Mouse (Mus musculus) A20 (cell line): Measurements from ENCODE around the gene Cwh43.

ENCODE experiments used
- DNase-seq: peaks from one replicate; pipeline ENCODE4 v3.0.0-alpha.2; 2011; ENCODE audit warnings: low read depth, low spot score

Cwh43 gene

DNA sequence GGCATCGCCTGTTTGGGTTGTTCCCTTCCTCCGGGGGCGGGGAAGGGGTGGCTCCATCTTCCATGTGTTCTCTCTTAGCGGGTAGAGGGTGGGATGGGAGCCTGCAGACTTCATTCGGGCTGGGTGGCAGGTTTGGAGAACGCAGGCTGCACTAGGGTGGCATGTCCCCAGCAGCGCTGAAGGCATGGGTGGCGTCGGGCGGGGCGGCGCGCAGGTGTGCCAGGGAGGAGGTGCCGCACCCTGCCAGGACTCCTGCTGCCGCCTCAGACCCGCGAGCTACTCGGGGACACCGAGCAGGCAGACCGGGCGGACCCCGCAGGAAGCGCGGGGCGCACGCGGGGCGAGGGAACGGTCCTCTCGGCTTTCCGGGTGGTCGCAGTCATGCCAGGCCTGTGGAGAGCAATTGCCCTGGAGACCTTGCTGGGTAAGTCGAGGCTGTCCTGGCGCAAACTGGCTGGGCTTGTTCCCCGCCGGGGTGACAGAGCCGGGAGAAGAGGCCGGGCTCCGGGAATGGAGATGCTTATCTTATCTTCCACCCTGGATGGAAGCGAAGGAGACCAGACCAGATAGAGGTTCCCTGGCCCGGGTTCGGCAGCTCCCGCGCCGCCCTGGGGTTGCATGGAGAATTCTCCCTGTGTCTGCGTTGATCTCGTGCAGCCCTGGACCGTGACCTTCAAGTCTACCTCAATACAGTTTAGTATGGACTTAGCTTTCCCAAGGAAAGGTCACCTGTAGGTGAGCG, at the start of gene Cwh43:
TSS of gene Cwh43 (plus strand) at position 95 of the 742 bp plus-strand sequence.
- DNase-seq, result no peak

DNA sequence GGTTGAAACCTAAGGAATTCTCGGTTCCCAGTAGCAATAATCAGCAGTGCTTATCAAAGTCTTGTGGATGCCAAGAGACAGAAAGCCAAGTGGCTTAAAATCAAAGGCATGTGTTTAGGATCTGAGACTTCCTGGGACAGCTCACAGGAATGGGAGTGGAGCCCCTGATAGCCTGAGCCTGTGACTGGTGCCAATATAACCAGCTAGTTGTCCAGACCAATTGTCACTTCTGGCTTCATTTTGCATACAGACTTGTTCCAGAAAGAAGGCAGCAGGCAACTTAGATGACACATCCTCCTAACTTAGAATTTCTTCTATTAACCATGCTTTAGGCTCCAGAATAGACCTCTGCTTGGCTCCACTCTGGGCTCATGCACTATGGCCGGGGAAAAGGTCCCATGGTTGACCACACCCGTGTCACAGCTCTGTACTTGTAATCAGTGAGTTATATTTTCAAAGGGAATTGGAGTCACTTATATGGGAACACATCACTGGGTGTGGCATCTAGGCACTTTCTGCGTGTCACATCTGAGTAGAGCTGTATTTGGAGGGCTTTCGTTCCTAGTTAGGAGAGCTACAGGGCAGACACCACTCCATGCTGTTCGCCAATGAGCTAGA, 46.6 kb upstream of the Cwh43 start:
- DNase-seq, result no peak

DNA sequence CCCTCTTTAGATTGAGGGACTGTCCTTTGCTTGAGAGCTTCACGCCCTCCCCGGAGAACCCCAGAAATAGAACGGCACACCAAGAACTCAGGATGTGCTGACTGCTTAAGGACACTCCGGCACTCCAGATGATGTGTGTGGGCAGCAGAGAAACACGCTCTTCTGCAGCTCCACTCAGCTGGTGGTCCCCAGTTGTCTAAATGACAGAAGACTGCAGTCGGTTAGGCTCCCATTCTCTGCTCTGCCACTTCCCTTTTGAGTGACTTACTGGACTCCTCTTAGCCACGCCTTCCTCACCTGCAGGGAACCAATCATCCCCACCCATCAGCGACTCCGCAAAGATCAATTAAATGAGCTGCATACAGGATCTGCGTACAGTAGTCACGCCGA, 46.1 kb upstream of the Cwh43 start:
- DNase-seq, result no peak

DNA sequence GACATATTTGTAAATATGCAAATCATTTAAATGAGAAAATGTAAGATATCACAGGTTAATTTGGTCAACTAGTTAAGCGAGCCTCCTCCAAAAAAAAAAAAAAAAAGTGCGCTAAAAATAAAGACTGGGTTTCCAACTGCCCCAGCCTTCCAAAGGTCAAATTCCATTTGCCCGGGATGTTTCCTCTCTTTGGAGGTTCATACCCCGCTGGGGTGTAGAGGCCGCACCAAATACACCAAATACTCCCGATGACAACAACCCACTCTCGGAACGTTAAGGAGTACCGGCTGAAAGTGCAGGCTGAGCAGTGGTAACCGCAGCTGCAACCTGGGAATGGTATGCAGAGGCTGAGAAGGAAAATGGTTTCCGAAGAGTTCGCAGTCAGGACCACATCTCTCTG, 45.6 kb upstream of the Cwh43 start:
- DNase-seq, result no peak

DNA sequence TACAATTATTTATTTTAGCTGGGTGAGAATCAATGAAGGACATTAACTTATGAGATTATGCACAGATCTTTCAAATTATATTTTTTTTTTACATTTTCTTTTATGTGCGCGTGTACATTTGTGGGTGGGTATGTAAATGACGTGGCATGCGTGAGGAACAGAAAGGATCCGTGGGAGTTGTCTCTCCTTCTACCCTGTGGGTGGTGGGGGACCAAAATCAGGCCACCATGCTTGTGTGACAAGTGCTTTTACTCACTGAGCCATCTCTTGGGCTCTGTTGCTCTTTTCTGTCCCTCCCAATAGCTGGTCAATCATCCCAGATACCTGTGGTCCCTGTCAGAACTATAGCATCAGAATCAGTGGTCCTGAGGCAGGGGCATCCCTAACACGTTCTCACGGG, 43.5 kb upstream of the Cwh43 start:
- DNase-seq, result no peak

DNA sequence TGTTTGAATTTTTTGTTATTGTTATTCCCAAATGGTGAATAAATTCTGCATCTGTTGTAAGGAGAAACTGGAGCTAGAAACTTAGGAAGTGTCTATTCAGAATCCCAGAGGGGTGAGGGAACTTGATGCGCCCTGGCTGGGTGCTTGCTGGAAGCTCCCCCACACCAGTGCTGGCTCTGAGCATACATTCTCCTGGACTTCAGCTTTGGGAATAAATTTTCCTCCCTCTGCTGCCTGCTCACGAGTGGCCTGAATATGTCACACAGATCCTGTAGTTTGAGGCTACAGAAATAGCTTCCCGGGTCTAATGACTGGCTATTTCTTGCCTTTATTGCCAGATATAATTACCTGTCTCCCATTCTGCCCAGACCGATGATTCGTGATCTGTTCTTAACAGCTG, 43.1 kb upstream of the Cwh43 start:
- DNase-seq, result no peak

DNA sequence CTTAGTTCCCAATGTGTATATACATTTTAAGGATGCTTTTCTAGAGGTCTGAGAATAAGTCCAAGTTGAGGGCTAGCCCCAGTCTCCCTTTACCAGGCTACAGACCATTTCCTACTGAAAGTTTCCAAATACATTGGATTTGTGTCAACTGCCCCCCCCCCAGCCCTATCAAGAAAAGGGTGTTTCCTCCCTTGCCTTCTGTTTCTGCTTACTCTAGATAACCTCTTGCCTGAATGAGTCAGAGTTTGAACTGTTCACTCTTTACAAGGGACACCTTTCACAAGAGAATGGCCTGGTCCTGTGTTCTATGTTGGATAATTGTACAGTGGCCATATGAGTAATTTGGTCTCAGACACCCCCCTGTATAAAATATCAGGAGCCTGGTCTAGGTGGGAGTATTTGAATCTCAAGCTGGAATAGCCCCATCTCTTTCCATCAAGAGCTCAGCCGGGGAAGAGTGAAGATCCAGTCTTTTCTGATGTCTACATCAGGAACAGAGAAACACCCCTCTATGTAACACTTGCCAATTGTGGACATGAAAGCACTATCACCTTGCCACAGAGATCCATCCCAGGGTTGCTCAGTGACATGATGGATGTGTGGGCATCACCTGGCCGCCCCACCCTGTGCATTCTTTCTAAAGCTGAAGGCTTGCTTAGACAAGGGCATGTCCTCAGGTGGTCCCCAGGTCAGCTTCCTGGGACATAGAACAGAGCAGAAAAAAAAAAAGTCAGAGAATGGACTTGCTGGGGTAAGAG, 41.6 kb upstream of the Cwh43 start:
- no peak for DNase-seq

DNA sequence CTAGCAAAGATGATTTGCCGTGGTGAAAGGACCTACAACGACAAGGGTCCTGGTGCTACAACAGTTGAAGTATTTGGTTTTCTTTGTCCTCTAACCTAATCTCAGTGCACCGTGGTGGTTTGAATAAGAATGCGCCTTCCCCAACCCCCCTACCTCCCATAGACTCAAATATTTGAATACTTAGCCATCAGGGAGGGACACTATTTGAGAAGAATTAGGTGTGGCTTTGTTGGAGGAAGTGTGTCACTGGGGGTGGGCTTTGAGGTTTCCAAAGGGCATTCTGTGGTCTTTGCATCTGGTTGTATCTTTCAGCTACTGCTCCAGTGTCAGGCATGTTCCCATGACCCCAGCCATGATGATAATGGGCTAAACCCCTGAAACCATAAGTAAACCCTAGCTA, 38.0 kb upstream of the Cwh43 start:
- DNase-seq, result no peak

DNA sequence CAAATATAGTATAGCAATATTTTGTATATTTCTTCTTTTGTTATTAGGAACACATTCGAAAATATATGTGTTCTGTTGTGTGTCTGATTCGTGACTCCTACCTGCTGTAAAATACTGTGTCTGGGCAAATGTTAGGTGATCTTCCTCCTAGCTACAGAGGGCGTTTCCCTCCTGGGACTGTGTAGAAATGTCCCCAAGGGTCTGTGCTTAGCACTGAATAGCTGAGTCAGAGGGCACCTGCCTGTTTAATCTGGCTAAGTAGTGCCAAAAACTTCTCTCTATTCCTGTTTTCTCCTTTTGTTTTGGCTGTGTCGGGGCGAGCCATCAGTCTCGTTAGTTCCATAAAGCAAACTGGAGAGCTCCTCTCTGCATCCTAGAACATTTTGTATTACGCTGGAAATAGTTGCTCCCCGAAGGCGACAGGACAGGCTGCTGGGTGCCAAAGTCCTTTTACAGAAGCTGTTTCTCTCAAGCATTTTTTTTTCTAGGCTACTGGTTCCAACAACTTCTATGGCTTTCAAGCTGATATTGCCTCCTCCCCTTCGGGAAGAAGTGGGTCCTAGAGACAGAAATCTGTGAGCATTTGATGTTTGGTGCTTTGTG, 36.9 kb upstream of the Cwh43 start:
- no peak for DNase-seq

DNA sequence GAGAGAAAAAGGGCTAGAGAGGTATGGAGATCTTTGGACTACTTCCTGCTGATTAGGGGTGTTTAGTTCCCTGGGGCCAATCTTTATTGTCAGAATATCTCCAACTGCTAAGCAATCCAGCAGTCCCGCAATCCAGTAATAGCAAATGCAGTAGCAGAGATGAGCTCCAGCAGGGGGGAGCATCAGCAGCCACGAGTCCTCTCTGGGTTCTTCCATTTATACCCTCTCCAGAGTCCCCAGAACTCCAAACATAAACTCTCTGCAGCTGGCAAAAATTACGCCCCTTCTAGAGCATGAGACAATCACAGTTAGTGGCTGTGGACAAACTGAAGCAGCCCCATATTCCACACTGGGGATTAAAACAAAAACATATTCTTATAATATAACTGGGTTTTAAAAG, 36.1 kb upstream of the Cwh43 start:
- no peak for DNase-seq

DNA sequence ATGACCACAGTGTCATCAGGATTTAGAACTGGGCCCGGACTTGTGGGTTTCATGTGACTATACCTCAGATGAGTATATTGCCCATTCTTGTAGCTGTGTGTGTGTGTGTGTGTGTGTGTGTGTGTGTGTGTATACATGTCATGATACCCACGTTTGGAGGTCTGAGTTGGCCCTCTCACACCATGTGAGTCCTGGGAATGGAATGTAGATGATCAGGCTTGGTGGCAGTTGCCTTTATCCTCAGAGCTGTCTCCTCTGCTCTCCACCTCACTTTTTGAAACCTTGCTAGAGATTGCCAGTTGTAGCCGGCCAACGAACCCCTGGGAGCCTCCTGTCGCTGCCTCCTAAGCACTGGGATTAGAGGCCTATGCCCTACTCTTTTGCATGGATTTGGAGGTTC, 33.3 kb upstream of the Cwh43 start:
- DNase-seq, result no peak

DNA sequence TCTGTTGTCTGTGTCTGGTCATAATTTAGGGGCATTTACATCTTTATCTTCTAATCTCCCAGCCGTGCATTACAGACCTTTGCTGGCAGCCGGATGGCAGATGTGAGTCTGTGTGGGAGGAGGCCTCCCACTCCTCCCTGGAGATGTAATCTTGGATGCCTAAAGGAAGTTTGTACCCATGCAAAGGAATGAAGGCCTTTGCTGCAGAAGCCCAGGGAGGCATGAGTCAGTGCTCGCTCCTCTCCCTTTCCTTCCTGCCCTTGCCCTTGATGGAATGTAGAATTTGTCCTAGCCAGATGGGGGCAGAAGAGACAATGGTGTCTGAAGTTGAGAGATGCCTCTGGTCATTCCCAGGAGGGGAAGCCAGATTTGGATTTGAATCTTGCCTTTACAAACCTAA, 32.7 kb upstream of the Cwh43 start:
- DNase-seq, result no peak

DNA sequence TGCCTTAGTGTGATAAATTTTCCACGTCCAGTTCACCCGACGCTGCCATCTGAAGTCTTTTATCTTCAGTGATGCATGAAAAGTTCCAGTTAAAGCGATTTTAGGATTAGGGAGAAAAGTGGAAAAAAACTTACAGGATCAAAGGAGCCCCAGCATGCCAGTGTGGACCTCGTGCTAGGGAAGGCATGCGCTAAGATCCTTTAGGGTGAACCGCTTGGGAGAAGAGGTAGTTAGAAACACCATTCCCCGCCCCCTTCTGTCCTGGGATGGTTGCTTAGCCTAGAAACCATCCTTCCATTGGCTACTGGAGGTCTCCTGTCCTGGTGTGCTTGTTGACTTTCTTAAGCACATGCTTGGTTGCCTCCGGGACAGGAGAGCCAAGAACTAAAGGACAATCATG, 29.8 kb upstream of the Cwh43 start:
- DNase-seq, result no peak

DNA sequence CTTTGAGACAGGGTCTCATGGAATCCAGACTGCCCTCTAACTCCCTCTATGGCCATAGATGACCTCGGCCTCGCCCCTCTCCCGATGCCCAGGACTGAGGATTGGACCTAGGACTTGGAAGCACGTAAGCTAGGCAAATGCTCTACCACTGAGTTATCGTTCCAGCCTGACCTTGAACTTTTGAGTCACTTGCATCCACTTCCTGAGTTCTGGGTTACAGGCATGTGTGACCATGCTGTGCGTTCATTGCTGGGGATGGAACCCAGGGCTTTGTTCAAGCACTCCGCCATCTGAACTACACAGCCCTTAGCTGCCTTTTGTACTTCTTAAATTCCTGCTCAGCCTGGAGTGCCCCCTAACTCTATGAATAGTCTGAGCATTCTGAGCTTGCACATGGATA, 29.4 kb upstream of the Cwh43 start:
- no peak for DNase-seq

DNA sequence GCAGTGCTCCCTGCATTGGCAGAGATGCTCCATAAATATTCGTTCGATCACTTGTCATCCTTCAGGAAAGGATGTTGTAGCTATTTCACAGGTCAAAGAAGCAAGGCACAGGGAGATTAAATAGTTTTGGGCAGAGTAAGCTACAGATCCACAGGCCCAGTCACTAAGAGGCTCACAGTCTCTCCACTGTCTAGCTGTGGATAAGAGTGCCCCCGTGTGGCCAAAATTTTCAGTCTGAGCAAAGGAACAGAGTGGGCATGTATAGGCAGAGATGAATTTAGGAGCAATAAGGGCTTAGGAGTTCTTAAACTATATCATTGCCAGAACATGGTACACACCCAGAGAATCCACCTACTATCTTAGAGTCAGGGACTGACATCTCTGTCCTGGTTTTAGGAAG, 26.0 kb upstream of the Cwh43 start:
- peak; percentile 73 for DNase-seq

DNA sequence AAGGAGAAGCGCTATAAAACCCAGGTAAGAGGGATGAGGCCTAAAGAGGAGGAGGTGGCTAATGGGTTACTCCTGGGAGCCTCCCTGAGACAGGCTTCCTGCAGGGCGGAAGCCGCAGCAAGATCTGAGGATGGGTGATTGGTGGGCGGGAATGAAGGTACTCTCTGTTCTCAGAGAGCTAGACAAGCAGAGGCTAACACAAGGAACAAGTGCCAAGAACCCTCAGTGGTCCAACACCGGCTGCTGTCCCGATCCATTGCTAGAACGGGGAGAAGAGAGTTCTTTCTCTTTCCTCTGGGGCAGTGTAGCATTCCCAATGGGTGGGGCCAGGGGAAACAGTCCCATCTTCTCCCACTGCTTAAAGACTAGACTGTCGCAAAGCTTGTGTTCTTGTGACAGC, 25.0 kb upstream of the Cwh43 start:
- DNase-seq, result no peak

DNA sequence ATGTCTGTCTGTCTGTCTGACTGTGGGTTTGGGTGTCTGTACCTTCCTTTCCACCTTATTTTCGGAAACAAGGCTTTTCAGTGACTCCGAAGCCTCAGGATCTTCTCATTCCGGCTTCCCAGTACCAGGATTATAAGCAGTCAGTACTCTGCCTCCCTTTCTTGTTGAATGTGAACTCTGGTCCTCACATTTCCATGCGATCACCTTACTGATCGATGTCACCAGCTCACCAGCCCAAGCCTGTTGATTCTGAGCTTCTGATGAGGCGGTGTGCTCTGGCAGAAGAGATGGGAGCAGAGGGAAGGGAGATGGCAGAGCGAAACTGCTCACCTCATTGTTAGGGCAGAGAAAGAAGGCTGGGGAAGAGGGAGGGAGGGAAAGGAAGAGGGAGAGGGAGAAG, 24.4 kb upstream of the Cwh43 start:
- DNase-seq, result no peak

DNA sequence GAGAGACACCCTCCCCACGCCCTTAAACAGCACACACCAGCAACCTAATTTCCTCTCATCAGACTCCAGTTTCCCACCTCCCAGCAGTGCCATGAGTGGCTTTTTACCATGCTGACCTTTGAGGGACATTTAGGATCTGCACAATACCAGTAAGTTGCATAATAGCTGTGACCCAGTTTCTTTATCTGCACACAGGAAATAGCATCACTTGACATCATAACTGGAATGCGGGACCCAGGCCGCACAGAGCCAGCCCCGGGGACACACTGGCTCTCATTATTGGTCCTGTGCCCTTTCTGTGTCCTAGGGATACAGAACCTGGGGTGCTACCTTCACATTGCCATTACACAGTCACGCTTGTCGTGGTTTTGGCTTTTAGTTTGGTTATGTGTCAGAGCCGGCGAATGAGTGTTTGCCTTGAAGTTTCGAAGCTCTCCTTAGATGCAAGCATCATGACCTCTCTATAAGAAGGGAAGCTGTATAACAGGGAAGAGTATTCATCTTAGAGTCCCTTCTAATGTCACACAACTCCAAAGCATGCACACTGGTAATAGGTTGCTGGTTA, 23.8 kb upstream of the Cwh43 start:
- DNase-seq, result no peak

DNA sequence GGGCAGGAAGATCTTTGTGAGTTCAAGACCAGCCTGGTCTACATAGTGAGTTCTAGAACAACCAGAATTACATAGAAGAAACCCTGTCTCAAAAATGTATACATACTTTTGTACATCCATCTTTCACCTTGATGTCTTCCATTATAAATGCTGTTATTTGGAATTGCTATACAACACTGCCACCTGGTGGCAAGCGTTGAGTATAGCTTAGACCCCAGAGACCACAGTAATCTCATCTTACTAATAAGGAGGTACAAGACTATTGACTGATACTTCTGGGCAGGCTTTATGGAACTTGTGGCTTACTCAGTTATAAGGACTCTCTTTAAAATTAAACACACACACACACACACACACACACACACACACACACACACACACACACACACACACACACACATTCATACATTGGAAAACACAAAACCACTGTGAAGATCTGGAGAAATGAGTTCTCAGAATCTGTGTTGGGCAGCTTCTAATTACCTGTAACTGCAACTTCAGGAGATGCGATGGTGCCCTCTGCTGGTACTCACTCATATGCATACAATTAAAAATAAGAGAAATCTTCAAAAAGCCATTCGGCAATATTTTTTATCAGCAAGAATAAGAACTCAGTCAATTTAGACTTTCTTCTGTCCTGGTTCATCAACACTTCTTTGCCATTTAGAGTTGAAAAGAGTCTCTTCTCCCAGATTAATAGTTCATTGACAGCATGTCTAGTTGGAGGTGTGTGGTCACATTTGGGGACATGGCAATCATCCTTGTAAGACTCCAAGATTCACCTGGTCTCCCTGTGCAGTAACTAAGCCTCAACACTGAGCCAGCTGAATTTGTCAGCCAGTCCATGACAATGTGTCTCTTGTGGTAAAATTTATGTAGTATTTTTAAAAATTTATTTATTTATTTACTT, 22.9 kb upstream of the Cwh43 start:
- peak; percentile 84 for DNase-seq

DNA sequence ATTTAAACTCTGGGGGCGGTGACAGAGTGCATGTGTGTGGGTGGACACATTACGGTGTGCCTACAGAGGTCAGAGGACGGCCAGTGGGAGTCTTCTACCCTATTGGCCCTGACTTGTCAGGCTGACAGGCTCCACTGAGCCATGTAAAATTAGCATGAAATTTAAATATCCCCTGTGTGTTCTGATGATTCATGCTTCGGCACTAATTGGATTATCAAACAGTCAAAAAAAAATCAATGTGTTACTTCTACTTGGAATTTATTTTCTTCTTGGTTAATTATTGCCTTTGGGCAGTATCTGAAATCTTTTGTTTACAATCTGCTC, 22.3 kb upstream of the Cwh43 start:
- peak; percentile 73 for DNase-seq

DNA sequence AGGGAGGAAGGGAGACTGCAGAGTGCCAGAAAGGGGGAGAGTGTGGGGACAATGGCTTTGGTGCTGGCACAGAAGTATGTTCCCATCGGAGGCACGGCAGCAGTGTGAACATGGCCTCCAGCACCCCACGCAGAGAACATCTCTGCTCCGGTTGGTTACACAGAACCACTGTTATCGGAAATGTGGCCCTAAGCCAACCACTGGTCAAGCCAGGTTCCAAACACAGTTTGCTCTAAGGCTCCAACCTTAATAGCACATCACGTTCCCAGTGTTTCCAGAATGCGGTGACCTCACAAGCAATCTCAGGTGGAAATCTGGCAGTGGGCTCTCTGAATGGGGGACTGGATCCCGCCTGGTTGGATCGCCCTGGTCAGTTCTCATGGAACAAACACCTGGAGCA, 12.8 kb upstream of the Cwh43 start:
- no peak for DNase-seq
